Mouse (Mus musculus) cortical plate, adult 2 months (tissue): ENCODE results near the gene Fam222b.

Experiments
- CTCF ChIP-seq: fragments of 200-500 bp; IDR thresholded peaks from 2 replicates; pipeline ENCODE4 v1.5.1; 2011; ENCODE audit warnings: mild to moderate bottlenecking, control low read depth, low read length; ENCODE audit not compliant: insufficient read depth; ENCODE audit errors: extremely low read depth
- POLR2A ChIP-seq: fragments of 200-500 bp; IDR thresholded peaks from 2 replicates; pipeline ENCODE4 v1.6.1; 2011; ENCODE audit warnings: mild to moderate bottlenecking, low read length, control low read depth; ENCODE audit not compliant: insufficient read depth; ENCODE audit errors: extremely low read depth

DNA sequence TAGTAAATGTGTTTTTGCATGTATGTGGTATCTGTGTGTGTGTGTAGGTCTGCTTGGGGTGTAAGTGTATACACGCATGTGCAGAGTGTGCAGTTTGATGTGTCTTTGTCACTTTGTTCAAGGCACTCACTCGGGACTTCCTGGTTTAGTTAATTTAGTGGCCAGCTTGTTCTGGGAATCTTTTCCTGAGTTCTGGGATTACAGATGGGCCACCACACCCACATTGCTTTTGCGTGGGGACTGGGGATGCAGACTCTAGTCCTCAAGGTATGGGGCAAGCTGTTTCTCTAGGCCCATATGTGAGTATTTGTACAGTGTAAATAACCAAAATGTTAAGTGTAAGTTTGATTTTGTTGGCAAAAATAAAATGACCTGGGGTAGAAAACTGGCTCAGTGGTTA, 39.9 kb downstream of the Fam222b start:
- TF ChIP-seq CTCF (no peak), POLR2A (no peak)
